Mouse (Mus musculus) ovary, postnatal 10 days (tissue): ENCODE data around the gene Capn12.

Experiments used
- DNase-seq: peaks from one replicate; pipeline ENCODE4 v3.0.0; 2022; ENCODE audit warnings: low spot score

Gene Capn12

GRCm38 (mm10) chr7:28881199-28881598 lies at the start of gene Capn12:
Capn12 (plus strand) TSS chr7:28881422.
- DNase-seq: no peak

- no peak for DNase-seq
These were observed 49.1 kb upstream of the Capn12 start for GRCm38 (mm10) chr7:28832137-28832536.

GRCm38 (mm10) chr7:28833723-28834347 lies 47.4 kb upstream of the Capn12 start, which contains the start of gene Lgals4:
Lgals4 (plus strand) TSS chr7:28833854.
- no peak for DNase-seq

GRCm38 (mm10) chr7:28836936-28837335 lies 44.3 kb upstream of the Capn12 start:
- DNase-seq: no peak

- no peak for DNase-seq
These were observed 42.9 kb upstream of the Capn12 start for GRCm38 (mm10) chr7:28838331-28838730.

- no peak for DNase-seq
These were observed 33.9 kb upstream of the Capn12 start for GRCm38 (mm10) chr7:28847273-28847672.

GRCm38 (mm10) chr7:28849700-28850236 lies 31.5 kb upstream of the Capn12 start:
- no peak for DNase-seq

GRCm38 (mm10) chr7:28850642-28851041 lies 30.6 kb upstream of the Capn12 start:
- no peak for DNase-seq

GRCm38 (mm10) chr7:28859953-28860352 lies 21.3 kb upstream of the Capn12 start:
- no peak for DNase-seq

GRCm38 (mm10) chr7:28860898-28861297 lies 20.3 kb upstream of the Capn12 start:
- no peak for DNase-seq

GRCm38 (mm10) chr7:28862817-28863499 lies 18.3 kb upstream of the Capn12 start:
- no peak for DNase-seq

GRCm38 (mm10) chr7:28863540-28863939 lies 17.7 kb upstream of the Capn12 start, which contains the start of gene Lgals7:
Lgals7 (plus strand) TSS chr7:28863853.
- no peak for DNase-seq

- no peak for DNase-seq
These were observed 16.9 kb upstream of the Capn12 start for GRCm38 (mm10) chr7:28864288-28864750.

- DNase-seq: no peak
These were observed 15.5 kb upstream of the Capn12 start for GRCm38 (mm10) chr7:28865481-28866300.

- DNase-seq: no peak
These were observed 14.3 kb upstream of the Capn12 start for GRCm38 (mm10) chr7:28866769-28867507.

GRCm38 (mm10) chr7:28867508-28868340 lies 13.5 kb upstream of the Capn12 start:
- DNase-seq: peak; percentile 68

GRCm38 (mm10) chr7:28870901-28871664 lies 10.1 kb upstream of the Capn12 start:
- no peak for DNase-seq

- DNase-seq: no peak
These were observed 6.7 kb upstream of the Capn12 start for GRCm38 (mm10) chr7:28874565-28874964.

GRCm38 (mm10) chr7:28876099-28876498 lies 5.1 kb upstream of the Capn12 start:
- no peak for DNase-seq

GRCm38 (mm10) chr7:28877155-28877554 lies 4.1 kb upstream of the Capn12 start:
- no peak for DNase-seq
